Mouse (Mus musculus) ES-CJ7 (cell line): Measurements from ENCODE around the gene Stx3.

Experiments used
- DNase-seq: peaks from one replicate; pipeline ENCODE4 v3.0.0; 2011; ENCODE audit warnings: low read depth, low spot score

Stx3 gene

DNA sequence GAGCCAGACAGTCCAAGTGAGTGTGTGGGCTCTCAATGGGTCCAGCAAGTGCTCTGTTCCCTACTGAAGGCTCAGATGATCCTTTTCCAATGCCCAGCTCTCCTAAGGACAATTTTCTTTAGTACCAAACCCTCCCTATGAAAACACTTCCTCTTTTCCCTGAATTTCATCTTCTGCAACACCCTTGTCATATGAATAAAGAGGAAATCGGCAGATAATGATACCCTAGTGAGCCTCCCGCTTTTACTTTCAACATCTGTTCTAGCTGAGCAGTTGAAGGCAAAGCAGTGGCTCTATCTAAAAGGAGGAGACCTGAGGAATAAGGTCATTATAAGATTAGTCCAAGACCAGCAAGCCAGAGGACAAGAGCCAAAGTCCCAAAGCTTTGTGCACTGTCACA lies 10.8 kb downstream of the Stx3 start:
- no peak for DNase-seq

DNA sequence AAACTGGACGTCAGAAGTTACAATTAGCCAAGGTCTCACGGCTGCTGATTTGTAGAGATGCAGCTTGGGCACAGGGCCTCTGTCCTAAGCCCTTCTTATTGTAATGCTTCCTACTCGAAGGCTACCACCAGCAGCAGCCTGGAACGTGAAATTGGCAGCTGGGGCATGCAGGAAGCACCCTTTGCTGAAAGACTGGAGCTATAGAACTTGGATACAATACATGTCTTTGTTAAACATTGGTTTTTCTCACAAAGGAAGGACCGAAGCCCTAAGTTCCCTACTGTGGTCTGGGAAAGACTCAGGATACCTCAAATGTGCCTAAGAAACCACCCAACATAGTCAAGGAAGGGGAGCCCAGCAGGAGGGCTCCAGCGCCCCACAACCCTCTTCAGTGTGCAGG lies 11.4 kb downstream of the Stx3 start:
- DNase-seq = peak; percentile 21

DNA sequence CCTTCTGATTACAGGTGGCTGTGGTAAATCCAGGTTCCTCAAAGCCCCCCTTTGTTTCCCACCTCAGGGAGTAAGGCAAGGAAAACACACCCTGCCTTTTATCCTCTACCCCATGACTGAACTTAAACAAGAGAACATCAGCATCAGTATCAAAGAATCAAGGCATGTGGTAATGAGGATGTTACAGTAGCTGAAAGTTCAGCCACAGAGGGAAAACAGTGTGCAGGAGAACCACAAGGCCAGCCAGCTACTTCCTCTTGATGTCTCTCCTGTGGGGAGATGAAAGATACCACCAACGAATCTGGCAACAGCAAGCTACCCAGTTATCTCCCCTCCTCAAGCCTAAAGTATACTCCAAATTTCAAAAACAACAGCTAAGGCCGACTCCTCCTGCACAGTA lies 12.0 kb downstream of the Stx3 start:
- peak; percentile 34 for DNase-seq

DNA sequence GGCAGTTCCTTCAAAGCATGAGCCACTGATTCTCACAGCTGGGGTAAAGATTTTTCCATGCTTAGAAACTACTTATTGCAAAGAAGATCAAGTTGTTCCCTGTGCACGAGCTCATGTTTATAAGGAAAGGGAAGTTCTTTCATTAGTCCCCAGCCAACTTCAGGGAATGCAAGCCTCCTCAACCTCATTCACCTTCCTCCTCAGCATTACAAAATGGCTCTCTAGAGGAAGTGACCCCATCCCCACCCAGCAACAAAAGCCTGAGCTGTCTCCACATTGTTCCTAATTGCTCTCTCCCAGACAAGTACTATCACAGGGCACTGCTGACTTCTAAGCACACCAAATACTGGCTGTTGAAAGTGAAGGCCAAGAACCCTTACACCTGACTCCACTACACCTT lies 14.8 kb downstream of the Stx3 start:
- peak; percentile 25 for DNase-seq

DNA sequence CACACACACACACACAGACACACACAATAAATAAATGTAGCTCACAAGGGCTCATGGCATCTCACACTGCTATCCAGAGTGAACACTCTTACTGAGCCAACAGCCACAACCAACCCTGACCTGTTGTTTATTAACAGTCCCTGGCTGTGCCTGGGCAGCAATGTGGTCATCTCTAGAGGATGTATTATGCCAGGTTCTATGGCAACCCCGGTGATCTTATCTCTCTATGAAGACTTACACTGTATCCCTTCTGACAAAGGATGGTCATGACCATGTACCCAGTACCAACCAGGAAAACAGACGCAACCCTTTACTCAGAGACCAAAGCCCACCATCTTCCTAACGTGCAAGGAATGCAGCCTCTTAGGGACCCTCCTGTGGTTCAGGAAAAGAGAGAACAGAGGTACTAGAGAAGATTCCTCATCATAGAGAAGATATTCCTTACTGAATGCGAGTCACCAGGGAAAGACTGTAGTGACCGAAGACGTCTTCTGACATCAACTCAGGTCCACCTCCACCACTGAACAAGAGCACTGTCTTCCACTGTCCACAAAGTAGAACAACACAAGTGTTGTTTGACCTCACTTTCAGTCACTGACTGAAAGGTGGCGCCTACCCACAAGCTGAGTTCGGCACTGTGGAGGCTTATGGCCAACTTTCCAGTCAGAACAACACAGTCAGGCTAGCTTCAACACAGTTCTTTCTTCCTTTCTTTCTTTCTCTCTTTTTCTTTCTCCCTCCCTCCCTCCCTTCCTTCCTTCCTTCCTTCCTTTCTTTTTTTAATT lies 18.5 kb downstream of the Stx3 start:
- peak; percentile 18 for DNase-seq

DNA sequence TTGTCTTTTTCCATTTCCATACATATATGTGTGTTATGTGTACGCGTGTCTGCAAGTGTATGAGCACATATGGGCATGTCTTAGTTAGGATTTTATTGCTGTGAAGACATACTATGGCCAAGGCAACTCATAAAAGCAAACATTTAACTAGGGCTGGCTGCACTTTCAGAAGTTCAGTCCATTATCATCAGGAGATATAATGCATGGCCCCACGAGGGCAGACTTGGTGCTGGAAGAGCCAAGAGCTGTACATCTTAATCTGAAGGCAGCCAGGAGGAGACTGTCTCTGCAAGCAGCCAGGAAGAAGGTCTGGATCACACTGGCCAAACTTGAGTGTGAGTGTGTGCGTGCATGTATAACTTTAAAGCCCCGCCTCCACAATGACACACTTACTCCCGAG lies 24.8 kb downstream of the Stx3 start:
- no peak for DNase-seq

DNA sequence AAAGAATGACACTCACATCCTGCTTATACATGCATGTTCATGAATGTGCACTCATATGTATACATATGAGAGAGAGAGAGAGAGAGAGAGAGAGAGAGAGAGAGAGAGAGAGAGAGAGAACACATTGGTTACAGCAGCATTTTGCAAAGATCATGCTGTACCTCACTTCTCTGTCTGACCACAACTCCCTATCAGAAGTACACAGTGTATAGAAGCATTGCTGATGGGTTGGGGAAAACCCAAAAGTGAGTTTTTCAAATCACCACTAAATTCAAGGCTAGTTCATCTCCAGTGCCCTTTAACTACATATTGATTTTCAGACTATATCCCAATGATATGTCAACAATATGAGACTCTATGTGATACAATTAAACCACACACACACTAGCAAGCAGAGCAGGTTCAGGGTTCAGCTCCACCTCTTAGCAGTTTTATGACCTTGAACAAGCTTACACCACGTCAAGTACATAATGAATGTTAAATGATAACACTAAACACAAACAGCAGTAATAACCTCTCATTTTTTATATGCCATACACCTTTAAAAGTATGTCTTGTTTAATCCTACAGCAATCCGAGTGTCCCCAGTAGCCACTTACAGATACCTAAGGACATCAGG lies 25.4 kb downstream of the Stx3 start:
- DNase-seq = no peak

DNA sequence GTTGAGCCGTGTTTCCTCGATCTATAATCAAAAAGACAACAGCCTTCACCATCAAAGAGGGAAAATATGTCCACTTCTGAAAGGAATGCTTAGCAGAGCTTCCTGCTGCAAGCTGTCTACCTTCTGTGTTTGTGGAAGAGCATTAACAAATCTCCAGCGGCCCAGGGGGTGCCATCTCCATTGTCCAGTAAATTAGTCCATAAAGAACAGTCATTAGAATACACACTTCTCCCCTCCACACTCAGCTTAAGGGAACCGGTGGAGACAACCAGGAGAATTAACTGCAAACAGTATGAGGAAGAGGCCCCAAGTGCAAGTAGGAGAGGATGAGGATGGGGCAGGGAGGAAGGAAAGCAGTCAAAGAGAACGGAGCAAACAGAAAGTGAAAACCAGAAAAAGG lies 27.4 kb downstream of the Stx3 start:
- DNase-seq = peak; percentile 18

DNA sequence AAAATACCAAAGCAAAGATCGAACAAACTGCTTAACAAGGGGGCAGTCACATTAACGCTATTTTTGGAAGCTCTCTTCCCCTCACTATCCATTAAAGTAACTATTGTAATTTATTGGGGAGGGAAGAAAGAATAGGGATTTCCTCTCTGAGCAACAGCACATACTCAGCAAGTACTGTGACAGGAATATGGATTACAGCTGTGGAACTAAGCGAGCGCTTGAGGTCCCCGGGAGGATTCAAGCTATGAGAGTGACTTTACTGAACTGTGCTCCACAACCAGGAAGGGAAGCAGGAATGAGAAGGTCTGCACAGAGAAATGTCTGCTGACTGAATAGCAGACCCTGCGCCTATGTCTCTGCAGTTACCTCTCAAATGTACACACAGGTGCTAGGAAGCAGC lies 30.3 kb downstream of the Stx3 start:
- DNase-seq = no peak

DNA sequence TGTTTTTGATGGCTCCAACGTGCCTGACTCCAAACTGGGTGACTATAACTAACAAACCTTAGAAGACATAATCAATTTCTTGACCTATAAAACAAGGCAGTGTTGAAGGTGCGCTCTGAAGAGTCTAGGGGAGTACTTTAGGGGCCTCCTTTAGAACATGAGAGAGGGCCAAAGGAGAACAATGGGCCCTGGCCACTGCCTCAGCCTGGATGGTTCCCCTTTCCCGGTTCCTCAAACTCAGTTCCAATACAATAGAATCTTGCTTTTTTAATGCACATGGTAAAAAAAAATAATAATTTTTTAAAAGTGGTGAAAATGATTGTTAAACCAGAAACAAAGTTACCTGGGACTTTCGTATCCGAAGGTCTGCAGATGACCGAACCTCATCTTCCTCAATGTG lies 31.4 kb downstream of the Stx3 start:
- DNase-seq = no peak

DNA sequence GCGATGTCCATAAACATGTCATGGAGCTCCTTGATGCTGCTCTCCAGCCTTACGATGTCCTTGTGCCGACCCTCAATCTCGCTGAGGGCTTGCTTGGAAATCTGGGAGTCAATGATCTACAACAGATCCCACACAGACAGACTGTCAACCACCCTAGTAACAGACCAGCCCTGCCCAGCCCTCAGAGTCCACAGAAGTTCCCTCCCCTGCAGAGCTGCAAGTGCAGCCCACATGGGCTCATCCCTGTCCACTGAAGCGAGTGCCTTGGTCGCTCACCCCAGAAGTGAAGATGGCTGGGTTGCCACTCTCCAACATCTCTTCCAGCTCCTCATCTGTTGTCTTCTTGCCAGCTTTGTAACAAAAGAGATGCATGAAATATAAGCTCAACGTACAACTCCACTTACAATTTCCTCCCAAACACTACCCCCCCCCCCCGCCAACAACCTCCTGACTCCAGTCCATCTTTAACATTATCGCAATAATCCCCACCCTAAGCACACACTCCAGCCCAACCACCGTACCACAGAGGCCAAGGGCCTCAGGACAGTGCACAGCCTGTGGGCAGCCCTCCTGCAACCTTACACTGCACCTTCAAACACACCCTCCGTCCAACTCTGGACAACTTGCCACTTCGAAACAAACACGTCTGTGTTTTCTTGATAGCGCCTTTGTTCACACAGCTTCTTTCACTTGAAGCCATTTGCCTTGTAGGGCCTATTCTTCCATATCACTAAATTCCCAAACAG lies 33.6 kb downstream of the Stx3 start:
- DNase-seq = no peak

DNA sequence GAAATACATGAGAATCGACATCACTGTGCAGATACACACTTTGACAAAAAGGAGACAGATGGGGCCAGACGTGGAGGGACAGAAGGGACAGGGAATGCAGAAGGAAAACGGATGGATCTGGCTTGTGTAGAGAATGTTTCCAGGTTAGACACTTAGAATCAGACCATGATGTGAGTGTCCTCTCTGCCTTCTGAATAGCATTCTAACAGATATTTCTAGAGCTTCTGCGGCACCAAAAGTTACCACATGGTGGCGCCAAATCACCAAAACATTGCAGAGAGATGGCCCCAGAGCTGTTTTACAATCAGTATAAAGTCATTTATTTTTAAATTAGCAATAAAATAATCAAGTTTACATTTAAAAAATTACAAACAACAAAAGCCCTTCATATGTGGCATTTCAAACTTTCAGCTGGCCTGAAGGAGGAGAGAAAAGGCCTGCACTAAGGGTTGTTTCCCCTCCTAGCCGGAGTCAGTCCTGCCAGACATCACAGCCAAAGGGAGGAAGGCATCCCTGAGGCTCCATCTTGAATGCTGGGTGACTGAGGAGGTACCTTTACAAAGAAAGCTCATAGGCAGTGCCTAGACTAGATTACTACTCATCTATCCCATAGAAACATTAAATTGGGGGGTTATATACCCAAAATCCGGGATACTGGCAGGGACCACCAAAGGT lies 41.9 kb downstream of the Stx3 start:
- DNase-seq = peak; percentile 49

DNA sequence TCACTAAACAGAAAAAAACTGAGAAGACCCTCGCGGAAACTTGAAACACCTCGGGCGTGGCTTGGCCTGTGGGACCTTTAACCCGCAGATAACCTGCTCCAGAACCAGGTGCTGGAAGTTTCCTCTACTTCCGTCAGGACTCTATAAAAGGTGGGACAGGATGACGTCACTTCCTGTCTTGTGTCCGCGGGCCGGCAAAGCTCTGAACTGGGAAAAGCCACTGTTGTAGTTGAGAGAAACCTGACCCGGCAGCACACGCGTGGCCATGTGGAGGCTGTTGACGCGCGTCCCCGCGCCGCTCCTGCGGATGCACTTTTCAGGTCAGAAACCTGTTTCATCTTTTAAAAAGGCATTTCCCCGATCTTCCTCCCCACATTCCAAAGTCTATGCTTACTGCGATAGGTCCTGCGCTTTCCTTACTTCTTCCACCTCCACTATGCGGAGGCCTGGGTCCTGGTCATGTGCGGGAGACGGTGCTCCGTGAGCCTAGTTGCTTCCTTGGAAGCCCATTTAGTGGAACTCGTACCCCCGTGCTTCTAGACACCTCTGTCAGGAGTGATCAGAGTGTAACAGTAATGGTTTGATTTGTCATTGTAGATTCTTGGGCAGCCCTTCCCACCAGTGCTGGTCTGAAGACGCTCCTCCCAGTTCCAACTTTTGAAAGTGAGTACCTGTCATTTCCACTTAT lies 48.9 kb downstream of the Stx3 start, which contains the start of gene Mrpl16:
Gene Mrpl16, plus strand, starts transcription at position 187 of the 688 bp plus-strand sequence.
- DNase-seq = peak; percentile 95

DNA sequence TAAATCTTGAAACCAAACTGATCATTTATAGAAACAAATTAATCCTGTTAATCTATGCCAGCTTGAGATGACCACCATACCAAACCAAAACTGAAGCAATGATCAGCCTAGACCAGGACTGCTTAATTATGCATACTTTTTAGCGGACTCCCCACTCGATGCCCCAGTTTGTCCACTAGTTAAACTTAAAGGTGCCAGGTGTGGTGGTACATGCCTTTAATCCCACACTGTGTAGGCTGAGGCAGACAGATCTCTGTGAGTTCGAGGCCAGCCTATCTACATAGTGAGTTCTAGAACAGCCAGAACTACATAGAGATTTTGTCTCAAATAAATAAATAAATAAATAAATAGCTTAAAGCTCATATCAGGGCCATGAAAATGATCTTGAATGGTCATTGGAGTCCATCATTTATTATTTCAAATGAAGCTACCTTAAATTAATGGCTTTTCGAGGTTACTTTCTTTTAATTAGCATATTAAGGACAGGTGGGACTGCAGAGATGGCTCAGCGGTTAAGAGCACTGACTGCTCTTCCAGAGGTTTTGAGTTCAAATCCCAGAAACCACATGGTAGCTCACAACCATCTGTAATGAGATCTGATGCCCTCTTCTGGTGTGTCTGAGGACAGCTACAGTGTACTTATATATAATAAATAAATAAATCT lies 49.8 kb downstream of the Stx3 start:
- DNase-seq = no peak

DNA sequence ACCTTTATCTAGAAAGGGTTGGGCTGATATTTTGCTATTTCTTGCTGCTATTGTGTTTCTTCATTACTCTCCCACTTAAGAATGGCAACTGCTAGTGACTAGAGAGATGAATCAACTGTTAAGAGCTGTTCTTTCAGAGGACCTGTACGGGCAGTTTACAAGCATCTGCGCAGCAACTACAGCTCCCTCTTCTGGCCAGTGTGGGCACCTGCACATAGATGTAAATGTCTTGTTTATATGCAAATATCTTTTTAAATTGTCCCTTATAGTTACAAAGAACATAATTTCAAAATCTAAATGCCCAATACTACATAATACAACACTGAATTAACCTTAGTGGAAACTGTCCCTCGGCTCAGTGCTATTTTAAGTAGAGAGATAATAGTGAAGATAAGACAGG lies 51.0 kb downstream of the Stx3 start:
- DNase-seq = peak; percentile 77

DNA sequence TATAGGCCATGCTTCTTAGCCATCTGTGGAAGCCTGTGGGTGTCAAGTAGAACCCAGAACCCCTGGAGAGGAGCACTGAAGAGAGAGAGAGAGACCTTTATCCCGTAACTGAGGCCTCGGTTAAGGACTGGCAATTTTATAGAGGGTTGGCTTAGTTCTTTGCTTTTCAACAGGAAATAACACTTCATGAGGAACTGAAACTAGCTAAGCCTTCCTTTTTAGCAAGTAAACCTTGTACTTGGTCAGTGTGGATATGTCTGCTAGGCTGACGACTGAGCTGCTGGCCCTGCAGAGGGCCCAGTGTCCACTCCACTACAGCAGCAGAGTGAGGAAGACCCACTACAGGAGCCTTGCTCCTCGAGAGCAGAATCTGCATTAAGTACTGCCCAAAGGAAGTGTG lies 52.8 kb downstream of the Stx3 start:
- DNase-seq = no peak

DNA sequence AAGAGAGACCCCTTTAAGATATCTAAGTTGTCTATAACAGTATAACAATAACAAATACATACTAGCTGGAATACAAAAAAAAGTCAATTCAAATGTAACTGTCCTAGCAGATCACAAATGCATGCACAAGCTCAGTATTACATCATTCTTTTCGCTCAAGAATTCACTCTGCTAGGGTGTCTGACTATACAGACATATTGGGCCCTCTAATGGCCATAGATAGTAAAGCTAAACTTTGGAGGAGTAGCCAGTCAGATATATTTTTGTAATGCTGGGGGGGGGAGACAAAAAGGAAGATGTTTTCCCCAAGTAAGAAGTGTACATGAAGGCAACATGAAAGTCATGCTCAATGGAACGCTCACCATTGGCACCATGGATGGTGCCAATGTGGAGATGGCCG lies 54.1 kb downstream of the Stx3 start:
- no peak for DNase-seq

DNA sequence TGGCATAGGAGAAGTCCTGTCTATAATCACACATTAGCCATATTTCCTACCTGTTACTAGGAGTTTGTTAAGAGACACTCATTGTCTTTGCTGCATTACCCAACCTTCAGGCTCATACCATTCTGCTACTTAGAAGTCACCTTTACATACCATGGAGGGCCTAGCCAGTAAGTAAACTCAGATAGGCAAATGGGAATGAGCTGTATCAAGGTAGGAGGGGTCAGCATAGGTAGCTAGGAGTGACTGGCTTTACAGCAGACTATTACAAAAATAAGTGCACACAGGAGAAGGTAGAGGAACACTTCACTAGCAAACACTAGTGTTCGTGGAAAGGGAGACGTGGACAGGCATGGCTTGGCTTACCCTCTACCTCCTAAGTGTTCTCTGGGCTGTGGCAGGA lies 71.9 kb downstream of the Stx3 start, which contains the start of gene Gif:
Gene Gif, plus strand, starts transcription at position 257 of the 400 bp plus-strand sequence.
- no peak for DNase-seq

DNA sequence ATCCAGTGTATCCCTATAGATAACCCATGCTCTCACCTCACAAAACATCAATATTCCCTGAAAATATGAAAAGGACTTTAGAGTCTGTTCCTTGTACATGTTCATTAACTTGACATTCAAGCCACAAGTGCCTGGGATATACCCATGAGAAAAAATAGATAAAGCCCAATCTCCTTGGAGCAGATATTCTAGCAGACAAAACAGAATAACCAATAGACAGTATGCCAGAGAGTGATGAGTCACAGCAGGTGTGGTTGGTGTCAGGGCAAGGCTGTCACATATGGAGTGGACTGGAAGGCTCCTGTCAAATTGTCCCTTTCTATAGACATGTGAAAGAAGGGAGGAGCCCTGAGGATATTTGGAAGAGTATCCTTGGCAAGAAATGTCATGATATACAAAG lies 73.5 kb downstream of the Stx3 start:
- DNase-seq = no peak

DNA sequence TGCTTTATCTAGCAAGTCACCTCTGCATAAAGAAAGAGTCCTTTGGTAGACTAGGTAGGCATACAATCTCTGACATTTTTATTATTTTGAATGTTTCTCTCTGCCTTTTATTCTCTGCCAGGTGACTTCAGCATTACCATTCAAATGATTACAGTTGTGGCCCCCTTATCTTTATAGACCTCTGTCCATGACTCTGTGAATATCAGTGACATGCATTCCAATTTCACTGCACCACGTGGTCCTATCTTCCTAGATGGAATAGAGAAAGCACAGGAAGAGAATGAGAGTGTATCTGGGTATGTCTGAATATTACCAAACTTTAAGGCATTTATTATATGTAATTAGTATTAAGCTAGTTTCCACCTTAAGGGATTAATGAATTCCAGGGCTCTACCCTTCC lies 82.7 kb downstream of the Stx3 start:
- no peak for DNase-seq

DNA sequence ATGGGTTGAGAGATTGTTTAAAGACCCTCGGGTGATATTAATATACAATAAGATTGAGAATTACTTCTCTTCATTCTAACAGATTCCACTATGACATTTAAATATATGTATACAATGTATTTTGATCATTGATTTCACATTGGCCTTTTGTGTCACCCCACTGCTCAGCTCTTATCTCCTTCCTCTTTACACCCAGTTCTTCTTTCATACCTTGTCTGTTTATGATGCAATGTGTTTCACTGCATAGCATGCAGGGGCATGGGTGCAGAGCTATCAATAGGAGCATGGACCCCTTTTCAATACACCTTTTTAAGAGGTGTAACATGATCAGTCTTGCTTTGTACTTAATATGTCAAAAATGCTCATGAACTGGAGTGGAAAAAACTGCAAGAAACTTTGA lies 88.9 kb downstream of the Stx3 start:
- DNase-seq = no peak
